Mouse (Mus musculus): ENCODE data around the gene Clstn1. TPM values are rescaled to one million over a fixed set of nuclear protein-coding genes. Genes with fewer than 3 reads are reported as not detected.

The Clstn1 gene
- total RNA-seq, 2 experiments from 2014 or later: 104 to 106 TPM

DNA sequence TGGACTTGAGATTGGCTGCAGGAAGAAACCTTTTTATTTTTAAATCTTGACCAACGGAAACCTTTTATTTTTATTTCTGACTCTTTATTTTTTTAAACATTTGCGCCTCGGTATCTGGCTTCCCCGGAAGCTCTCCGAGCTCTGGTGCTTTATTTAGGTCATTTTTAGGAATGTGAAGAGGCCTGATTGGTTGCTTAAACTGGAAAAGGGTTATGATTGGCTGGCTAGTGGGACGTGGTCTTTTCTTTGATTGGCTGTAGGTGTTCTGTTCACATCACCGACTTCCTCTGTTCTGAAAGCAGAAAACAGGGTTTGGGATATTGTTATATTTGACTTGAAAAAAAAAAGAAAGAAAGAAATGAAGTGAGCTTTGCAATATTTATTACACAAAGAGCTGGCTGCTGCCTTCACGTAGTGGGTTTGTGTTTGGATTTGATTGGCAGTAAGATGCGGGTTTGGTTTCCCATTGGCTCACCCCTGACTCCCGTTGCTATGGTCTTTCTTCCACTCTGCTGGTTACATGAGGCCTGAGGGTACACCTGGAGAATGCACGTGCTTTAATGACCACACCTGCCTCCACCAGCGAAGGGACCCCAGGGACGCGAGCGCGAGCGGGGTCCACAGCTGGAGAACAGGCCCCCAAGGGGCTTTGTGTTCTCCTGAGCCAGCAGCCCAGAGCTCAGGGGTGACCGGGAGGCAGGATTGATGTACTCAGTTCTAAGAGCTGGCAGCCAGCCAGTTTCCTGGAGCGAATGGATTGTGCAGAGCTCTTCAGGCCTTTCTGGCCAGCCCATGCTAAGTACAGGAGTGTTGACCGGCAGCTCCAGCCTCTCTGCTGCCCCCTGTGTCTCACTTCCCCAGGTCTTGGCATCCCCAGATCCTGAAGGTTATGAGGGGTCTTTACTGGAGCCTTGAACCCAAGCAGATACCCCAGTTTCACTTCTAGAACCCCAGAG is 21.5 kb upstream of the Clstn1 start:
- peak; percentile 41 to 58 for DNase-seq (ENCODE audit: low spot score in 2 of 2)

DNA sequence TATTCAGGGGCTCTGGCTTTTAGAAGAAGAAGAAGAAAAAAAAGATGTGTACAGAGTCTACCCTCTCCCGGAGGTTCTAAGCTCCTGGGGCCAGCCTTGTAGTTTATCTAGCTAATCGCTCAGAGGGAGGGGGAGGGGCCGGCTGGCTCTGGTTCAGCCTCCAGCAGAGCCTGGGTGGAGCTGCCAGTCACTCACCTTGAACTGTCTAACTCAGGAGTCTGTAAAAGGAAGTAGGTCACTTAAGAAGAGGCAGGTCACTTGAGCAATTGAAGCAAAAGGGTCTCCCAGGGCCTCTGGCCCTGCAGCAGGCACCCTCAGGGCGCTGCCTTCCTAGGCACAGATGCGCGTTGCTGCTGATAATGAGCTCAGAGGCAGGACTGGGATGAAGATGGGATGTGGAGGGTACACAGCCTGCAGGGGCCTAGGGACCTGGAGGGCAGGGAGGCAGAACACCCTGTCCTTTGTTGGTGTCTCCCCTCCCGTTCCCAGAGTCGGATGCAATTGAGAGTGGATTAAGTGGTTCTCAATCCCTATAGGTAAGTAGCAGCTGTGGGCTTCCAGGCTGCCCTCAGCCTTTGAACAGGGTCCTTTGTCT is 18.7 kb upstream of the Clstn1 start:
- peak in 1 of 2 experiments; percentile 36 for DNase-seq (ENCODE audit: low spot score in 2 of 2)

DNA sequence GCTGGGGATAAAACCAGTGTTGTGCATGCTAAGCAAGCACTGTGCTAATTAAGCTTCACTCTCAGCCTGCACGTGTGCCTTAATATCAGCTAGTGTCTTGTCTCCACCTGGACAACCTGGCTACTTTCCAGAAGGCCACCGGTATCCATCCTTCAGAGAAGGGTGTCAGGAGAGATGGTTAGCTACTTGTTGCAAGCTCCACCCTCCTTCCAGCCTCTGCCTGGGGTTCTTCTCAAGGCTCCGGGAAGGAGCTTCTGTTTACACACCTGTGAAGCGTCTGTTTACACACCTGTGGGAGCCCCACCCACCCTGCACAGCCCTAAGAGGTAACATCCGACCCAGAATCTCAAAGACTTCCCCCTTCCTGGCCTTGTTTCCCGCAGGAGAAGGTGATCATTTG is 17.6 kb upstream of the Clstn1 start:
- DNase-seq (ENCODE audit: low spot score in 2 of 2): no peak

DNA sequence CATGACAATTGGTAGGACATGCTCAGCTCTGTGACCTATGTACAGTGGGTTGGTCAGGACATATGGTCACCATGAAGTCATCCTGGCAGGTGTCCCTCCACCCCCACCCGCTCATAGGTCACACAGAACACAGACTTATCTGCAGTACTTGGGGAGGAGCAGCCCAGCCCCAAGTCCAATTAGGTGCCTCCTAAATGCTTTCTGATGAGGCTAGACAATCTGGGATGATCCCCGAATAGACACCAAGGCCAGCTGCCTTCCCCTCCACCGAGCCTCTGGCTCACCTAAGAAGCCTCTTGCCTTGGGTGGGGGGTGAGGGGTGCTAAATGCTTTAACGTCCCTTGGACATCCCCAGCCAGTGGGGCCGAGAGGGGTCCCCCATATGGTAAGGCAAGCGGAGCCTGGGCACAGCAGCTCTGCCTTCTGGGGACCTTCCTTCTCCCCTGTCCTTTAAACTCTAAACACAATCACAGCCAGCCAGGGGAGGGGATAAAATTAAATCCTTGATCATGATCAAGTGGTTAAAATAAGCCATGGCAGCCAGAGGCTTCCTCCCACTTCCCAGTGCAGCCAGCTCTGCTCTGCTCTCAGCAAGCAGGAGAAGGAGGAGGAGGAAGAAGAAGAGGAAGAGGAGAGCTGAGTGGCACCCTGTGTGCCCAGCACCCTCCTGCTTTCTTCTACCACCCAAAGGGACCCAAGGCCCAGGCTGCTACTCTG is 16.3 kb upstream of the Clstn1 start:
- DNase-seq (ENCODE audit: low spot score in 2 of 2): no peak

DNA sequence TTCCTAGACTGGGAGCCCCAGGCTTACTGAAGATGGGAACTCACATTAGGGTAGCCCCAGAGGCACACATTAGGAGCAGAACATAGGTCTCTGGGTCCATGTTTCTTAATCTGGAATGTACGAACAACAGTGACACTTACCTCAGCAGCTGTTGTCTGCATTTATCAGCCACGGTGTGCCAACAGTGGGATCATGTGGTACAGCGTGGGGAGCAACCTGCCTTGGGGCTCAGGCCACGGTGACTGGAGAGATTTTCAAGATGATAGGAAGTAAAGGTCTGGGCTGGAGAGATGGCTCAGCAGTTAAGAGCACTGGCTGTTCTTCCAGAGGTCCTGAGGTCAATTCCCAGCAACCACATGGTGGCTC is 15.8 kb upstream of the Clstn1 start:
- DNase-seq (ENCODE audit: low spot score in 2 of 2): no peak

DNA sequence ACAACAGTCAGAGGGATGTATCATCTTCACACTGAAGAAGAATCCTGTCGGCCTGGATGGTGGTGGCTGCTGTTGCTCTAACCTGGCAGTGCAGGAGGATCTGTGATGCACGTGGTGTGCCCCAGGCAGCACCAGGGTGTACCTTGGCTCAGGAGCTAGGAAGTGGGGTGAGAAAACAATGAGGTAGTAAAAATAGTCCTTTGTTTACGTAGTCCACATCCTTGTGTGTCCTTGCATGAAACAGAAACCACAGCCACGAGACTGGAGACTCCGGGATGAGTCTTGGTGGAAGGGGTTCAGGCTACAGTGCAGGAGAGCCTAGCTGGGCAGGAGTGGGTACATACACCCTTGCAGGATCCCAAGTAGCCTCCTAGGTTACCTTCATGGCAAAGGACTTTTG is 15.1 kb upstream of the Clstn1 start:
- DNase-seq (ENCODE audit: low spot score in 2 of 2): no peak

DNA sequence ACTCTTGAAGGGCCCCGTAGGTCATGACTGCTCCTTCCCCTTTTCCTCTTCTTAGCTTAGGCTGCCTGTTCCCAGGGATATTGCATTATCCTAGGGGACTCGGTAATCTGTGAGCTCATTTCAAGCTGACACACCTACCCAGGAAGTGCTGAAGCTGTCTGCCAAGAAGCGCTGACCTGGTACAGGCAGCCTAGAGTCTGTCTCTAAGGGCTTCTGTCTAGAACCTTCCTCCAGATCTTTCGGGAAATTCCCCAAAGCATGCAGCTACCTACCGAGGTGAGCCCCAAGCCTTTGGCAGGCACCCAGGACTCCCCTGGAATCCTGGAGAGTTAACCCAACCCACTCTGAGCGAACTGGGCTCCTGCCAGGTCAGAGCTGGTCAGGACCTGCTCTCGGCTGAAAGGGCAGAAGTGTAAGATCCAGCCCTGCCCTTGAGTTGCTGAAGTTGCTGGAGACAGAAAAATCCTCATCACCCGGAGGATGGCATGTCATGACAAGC is 14.6 kb upstream of the Clstn1 start:
- peak in 1 of 2 experiments; percentile 35 for DNase-seq (ENCODE audit: low spot score in 2 of 2)

DNA sequence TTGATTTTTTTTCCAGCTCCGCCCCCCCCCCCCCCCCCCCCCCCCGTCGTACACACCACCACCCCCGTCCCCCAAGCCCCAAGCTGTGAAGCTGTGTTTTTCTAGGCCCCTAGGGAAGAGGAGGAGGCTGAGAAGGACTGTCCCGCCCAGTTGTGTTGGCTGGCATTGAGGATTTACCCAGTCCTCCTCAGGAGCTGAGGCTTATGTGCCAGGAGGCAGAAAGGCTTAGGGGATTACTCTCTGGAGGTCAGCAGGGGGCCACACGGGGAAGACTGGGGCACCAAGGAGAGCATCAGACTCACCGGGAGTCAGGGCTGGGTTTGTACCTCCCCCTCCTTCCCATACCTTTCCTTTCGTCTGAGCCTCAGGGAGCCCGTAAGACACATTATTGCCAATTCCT is 13.8 kb upstream of the Clstn1 start:
- DNase-seq (ENCODE audit: low spot score in 2 of 2): no peak

DNA sequence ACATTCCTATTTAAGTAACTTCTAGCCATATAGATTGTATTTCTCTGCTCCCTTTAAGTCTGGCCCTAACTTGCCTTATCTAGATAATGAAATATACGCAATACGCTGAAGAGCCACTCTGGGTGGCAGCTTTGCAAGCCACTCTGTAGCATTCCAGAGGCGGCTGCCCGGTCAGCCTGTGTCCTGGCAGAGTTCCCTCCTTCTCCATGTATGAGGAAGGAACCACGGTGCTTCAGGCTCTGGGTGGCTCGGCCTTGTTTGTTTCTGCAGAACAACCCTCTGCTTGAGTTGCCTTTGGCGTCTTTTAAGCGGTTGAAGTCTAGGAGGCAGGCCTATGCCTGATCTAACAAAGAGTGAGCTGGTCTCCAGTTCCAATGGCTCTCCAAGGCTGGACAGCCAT is 13.4 kb upstream of the Clstn1 start:
- DNase-seq (ENCODE audit: low spot score in 2 of 2): no peak

DNA sequence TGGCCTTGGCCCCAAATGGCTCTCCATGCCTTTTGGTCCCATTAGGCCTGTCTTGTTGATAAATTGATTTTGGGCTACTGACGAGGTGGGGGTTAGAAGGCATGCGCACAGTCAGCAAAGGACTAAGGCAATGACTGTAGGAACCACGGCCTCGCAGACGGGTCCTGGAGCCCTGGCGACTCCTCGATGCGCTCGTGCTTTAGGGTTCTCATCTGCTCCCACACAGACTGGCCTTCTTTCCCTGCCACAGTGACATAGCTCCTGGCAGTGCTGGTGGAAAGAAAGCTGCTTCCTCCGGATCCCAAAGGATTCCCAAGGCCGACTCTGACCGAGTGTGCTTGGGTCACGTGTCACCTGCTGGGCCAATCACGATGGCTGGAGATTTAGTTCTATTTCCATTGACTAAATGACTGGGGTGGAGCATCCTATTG is 11.9 kb upstream of the Clstn1 start:
- DNase-seq (ENCODE audit: low spot score in 2 of 2): peak; percentile 13 to 41

DNA sequence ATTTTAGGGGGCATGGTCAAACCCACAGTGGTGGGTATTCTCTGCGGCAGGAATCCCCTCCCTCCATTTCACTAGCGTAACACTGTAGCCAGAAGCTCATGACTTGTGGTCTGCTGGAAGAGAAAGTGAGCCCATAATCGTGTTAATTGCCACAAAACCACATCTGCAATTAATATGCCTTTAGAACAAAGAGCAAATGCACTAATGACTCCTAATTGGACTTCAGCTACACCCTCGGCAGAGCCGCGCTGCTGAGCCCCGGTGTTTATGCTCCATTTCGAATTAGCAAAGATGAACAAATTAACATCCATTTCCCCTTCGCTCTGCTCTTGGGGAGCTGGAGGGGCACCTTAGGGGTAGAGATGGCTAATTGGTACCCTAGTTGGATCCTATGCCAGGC is 10.2 kb upstream of the Clstn1 start:
- no peak for DNase-seq (ENCODE audit: low spot score in 2 of 2)

DNA sequence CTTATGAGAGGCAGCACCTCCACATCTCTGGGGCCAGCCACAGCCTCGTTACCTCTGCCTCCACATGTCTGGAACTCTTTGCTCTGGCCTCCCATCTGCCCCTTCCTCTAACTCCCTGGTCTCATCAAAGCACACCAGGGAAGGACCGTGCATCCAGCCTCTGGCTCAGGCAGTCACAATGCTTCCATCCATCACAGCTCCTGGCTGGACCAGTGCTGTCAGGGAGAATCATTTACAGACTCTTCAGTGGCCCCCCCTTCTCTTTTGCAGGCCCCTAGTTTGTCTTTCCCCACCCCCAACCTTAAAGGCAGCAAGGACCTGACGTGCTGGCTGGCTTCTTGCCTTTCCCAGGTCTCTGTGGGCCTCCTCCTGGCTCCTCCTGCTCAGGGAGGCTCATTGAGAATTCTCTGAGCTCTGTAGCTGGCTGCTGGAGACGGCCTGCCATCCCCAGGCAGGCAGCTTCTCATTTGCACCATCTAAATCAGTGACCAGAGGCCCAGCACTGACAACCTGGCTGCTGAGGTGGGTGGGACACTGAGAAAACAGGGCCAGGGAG is 9.2 kb upstream of the Clstn1 start:
- no peak for DNase-seq (ENCODE audit: low spot score in 2 of 2)

DNA sequence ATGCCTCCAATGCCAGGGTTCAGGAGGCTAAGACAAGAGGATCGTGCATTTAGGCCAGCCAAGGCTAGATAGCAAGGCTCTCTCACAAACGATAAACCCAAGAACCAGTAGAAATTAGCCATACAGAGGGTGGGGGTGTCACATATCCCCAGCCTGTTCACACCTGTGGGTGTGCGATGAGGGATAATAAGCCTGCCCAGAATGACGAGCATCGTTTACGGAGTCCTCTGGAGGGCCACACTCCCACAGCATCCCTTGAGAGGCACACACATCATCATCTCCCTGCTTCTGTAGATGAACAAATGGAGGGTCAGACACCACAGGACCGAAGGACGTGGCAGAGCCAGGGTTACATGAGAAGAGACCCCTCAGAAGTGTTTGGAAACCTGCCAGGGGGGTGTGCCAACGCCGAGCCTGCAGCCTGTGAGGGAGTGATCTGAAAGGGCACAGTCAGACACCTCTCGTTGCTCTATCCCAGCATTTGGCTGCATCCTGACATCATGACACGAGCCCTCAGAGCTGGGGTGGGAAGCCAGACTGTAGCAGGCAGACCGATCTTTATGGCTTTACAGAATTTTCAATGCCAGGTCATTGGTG is 8.1 kb upstream of the Clstn1 start:
- DNase-seq (ENCODE audit: low spot score in 2 of 2): no peak

DNA sequence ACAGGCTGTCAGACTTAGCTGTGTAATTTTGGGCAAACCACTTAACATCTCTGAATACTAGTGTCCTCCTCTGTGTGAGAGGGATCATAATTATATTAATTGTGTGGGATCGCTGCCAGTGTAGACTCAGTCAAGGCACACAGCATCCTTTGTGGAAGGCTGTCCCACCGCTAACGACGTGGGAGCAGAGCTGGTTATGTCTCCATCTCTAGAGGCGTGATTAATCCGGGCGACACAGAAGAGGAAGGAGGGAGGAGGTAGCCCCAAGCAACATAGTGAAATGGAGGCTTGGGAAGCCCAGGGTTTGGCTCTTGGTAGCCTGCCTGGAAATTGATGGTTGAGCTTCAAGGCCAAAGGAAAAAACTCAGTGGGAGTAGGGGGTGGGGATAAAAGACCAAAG is 7.4 kb upstream of the Clstn1 start:
- DNase-seq (ENCODE audit: low spot score in 2 of 2): no peak

DNA sequence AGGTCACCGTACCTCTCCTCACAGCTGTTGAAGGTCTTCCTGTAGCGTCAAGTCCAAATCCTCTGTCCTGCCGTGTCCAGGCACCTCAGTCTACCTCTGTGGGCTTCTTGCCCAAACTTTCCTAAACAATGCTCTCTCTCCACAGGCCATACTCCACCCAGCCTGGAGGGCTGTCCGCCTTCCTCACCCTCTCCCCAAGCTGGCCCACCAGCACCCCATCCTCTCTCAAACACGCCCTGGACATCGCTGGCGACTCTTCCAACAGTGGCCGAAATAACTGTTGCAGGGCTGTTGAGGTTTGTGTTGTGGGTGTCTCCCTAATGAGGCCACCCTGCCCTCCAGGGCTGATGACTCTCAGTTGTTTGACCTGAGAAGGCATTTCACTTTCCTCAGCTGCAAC is 1.0 kb upstream of the Clstn1 start:
- no peak for DNase-seq (ENCODE audit: low spot score in 2 of 2)

DNA sequence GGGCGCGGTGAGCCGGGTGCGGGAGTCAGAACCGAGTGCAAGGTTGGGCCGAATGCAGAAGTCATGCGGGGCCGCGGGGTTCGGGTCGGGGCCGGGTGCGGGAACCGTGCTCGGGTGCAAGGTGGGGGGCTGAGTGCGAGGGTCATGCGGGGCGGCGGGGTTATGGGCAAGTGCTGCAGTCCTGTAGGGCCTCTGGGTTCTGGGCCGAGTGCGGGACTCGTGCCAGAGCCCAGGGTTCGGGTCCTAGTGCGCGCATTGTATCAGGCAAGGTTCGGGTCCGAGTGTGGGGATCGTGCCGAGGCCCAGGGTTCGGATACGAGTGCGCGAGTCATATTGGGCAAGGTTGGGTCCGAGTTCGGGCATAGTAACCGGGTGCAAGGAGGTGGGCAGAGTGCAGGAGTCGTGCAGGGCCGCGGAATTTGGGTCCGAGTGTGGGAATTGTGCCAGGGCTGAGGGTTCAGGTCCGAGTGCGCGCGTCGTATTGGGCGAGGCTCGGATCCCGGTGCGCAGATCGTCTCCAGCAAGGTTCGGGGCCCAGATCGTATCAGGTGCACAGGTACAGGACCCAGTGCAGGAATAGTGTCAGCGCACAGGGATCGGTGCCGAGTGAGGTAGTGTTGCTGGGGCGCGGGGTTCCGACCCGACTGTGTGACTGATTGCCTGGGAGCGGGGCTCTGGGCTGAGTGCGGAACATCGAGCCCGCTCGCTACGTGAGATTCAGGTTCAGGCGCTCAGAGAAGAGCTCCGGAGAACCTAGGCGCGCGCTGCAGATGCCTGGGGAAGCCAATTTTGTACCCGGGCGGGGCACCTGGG is 721 bp downstream of the Clstn1 start:
- peak; percentile 19 to 47 for DNase-seq (ENCODE audit: low spot score in 2 of 2)

DNA sequence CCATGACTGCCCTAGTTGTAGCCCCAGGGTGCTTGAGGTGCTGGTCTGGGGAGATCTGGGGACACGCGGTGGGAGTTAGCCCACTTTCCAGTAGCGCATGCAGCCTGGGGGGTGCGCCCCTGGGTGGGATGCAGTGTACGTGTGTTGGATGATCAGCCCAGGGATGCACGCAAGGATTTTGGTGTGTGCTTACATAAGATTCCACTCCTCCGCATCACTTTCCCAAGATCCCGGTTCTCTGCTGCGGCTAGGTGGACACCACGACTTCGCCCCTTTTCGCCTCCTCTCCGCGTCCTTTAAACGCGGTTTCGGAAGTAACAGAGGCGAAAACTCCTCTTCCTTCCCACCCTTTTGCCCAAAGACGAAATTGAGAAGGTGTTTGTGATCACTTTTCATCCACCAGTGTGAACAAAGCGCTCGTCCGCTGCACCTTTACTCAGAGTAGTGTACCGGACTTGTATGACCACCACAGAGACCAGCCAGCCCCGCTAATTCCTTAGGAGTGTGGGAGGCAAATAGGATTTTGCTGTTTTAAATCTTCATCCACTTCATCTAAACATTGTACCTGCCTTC is 1.4 kb downstream of the Clstn1 start:
- DNase-seq (ENCODE audit: low spot score in 2 of 2): no peak

DNA sequence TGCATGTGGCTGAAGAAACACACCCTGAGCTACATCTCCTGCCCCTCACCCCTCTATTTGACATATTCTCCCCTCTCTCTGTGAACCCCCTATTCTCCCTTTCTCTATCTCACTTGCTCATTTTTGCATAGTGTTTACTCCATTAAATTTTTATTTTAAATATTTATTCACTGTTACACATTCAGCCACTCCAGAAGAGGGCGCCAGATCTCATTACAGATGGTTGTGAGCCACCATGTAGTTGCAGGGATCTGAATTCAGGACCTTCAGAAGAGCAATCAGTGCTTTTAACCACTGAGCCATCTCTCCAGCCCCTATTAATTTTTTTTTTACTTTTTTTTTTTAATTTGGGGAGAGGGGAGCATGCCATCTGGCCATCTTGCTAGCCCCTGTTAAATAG is 3.9 kb downstream of the Clstn1 start:
- DNase-seq (ENCODE audit: low spot score in 2 of 2): no peak

DNA sequence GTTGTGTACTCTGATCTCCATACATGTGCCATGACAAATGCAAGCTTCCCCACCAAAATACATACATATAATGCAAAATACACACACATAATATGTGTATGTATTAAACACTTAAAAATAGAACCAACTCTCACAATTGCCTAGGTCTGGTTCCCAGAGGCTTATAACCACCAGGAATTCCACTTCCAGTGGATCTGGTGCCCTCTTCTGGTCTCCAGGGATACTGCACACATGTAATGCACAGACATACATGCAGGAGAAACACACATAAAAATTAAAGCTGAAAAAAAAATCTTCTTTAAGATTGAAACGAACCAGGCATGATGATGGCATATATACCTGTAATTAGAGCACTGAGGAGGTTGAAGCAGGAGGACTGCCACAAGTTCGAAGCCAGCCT is 5.2 kb downstream of the Clstn1 start:
- DNase-seq (ENCODE audit: low spot score in 2 of 2): no peak

All from adrenal gland, adult 18-20 months (tissue).